Mouse (Mus musculus): ENCODE data around the gene Traf3ip3. TPM values are rescaled to one million over a fixed set of nuclear protein-coding genes. Genes with fewer than 3 reads are reported as not detected.

The Traf3ip3 gene
- total RNA-seq, 1 experiment from 2014 or later = 1.5 TPM

GRCm38 (mm10) chr1:193207503-193207902 lies 6.0 kb upstream of the Traf3ip3 start, which contains the start of gene Lamb3:
Lamb3 (plus strand) TSS chr1:193207699.
- DNase-seq = no peak

- no peak for DNase-seq
These were observed 3.9 kb upstream of the Traf3ip3 start for GRCm38 (mm10) chr1:193205431-193205830.

GRCm38 (mm10) chr1:193203821-193204220 lies 2.3 kb upstream of the Traf3ip3 start:
- DNase-seq = no peak

DNA sequence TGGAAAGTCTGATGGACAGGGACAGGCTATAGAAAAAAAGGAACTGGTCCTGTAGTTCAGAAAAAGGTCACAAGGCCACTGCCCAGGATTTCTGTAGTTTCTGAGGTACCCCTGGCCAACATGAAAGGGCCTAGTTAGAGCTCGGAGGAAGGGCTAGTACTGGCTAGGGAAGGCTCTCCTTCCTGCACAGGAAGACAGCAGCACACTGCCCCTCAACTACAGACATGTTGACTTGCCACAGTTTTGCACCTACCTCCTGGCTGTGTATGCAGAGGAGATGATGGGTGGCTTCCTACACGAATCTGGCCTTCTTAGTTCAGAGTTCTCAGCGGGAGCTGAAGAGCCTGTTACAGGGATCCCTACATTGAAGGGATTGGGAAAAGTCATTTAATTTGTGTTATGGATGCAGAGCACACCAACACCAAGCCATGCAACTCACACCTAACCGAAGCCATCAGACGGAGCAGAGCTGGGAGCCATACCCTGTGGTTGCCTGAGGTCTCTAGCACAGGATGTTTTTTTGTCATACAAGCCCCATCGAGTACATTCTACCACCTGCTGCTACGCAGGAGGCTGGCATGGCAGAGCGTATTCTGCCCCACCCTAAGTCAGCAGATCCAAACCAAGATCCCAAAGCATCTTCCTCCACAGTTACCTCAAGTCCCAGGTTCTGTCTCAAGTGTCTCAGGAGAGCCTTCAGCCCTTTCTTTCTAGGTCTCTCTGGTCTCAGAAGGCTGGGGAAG lies 692 bp downstream of the Traf3ip3 start:
- no peak for DNase-seq

DNA sequence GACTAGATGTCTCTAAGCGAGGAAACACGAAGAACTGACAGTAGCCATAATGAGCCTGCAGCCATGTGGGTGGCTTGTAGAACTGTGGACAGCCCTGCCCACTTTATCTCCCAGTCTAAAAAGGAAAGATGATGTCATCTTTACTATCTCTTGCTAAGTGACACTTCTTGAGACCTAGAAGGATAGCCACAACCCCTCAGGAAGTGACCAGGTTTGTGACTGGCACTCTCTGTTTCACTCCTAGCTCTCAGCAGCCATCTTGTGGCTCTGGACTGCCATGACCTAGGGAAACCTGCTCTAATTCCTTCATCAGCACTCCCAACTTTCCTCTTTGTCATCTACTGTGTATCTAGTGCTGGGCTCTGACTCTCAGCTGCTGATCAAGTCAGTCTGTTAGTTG lies 3.2 kb downstream of the Traf3ip3 start:
- no peak for DNase-seq

GRCm38 (mm10) chr1:193197494-193198205 lies 3.9 kb downstream of the Traf3ip3 start:
- no peak for DNase-seq

- no peak for DNase-seq
These were observed 6.2 kb downstream of the Traf3ip3 start for GRCm38 (mm10) chr1:193195169-193195810.

GRCm38 (mm10) chr1:193194416-193195140 lies 6.9 kb downstream of the Traf3ip3 start:
- no peak for DNase-seq

GRCm38 (mm10) chr1:193191675-193192283 lies 9.7 kb downstream of the Traf3ip3 start:
- DNase-seq = no peak

DNA sequence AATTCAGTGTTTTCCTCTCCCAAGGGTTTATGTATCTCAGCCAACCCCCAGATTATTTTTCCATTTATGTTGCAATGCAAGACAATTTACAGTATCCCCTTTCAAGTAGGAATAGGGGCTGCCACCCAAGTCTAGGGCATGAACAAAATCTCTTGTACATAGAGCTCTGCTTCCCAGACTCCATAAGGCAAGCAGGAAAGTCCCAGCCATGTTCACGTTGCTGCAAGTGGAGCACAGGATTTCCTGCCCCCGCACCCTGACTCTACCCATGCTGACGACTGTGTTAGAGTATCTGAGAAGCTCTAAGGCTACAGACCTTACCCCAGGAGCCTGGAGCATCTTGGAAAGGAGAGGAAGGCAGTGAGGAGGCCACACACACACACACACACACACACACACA lies 11.7 kb downstream of the Traf3ip3 start:
- DNase-seq = no peak

DNA sequence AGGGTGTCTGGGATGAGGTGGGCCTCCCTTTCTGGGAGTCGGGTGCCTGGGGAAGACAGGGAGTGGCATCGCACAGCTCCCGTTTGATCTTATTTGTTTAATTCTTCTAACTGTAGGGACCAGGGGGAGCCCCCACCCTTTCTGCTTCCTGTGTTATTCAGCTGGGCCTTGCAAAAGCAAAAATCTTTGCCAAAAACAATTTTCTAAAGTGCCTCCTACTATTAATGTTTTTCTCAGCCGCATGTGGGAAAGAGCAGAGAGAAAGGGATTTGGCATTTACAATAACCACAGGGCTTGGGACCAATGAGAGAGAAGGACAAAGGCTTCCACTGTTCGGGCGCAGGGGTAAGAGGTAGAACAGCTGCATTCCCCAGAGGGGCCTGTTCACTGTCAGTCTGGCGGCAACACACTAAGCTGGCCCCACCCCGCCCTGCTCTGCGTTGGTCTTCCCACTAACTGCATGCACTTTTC lies 12.3 kb downstream of the Traf3ip3 start:
- no peak for DNase-seq

- DNase-seq = no peak
These were observed 13.2 kb downstream of the Traf3ip3 start for GRCm38 (mm10) chr1:193188257-193188656.

DNA sequence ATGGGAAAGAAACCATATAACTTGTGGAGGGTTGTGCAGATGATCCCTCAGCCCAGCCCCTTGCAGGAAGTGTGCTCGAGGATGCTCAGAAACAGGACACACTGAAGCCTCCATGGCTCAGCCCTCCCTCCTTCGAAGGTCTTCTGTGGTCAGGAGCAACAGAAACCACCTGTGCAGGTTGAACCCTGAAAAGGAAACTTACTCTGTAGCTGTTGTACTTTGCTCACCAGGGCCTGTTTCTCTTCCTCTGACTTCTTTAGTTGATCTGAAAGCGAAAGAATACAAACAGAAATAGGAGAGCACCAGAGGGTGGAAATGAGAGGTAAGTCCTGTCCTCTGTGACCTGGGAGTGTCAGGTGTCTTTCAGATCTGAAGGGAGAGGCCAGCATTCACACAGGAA lies 20.4 kb downstream of the Traf3ip3 start:
- no peak for DNase-seq

GRCm38 (mm10) chr1:193174143-193174733 lies 27.3 kb downstream of the Traf3ip3 start:
- no peak for DNase-seq

GRCm38 (mm10) chr1:193173810-193174129 lies 27.7 kb downstream of the Traf3ip3 start:
- no peak for DNase-seq

DNA sequence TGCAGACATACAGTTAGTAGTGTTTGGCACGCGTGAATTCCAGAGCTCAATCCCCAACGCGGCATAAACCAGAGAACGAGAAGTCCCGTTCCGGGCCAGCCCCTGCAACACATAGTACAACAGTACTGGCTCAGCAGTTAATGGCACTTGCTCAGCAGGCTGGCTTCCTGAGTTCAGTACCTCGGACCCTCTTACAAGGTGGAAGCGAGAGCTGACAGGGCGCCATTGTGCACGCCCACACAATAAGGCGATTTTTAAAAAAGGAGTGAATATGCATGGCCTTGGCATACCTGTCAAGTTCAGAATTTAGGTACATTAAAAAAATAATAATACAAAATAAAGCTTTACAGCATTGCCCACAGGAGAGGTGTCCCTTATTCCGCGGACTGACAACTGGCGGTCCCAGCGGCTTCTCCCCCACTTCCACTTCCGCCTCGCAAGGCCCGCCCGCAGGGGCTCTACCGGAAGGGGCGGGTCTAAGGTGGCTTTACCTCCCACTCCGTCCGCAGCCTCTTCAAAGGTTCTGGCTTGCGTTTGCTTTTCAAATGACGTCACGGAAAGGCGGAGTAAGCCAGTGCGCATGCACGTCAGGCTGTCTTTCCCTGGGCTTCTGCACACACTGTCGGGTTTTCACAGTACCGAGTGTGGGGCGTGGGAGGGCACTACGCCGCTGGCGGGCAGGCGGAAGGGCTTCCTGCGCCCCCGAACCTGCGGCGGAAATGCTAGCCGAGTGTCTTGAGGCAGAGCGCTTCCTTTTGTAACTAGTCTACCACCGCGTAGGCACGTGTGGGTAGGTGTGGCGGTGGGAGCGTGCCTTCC lies 28.3 kb downstream of the Traf3ip3 start:
- DNase-seq = peak; percentile 92

- no peak for DNase-seq
These were observed 31.6 kb downstream of the Traf3ip3 start for GRCm38 (mm10) chr1:193169856-193170255.

DNA sequence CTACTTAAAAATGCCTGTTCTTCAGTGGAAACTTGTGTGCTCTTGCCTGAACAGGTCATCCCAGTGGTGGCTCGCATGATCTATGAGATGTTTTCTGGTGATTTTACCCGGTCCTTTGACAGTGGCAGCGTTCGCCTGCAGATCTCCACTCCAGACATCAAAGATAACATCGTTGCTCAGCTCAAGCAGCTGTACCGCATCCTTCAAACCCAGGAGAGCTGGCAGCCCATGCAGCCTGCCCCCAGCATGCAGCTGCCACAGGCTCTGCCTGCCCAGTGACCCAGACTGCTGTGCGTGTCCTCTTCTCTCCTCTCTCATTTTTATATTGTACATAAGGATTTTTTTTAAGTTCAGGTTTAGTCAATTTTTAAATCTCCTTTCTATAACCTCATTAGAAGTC lies 32.3 kb downstream of the Traf3ip3 start:
- no peak for DNase-seq

GRCm38 (mm10) chr1:193167746-193168145 lies 33.8 kb downstream of the Traf3ip3 start, which contains the start of gene A130010J15Rik:
A130010J15Rik (plus strand) TSS chr1:193168046.
- no peak for DNase-seq

- peak; percentile 46 for DNase-seq
These were observed 41.0 kb downstream of the Traf3ip3 start for GRCm38 (mm10) chr1:193160317-193161032.
